Mouse (Mus musculus) testis, adult 2 months (tissue): ENCODE measurements around the gene Xpo6. TPM values are rescaled to one million over a fixed set of nuclear protein-coding genes. Genes with fewer than 3 reads are reported as not detected.

Experiments used
- H3K27ac ChIP-seq: fragments of 200-500 bp; 2 replicates; pipeline ENCODE4 v1.5.1; 2012; ENCODE audit warnings: low read depth, low read length; ENCODE audit not compliant: control insufficient read depth, insufficient read depth
- H3K27me3 ChIP-seq: fragments of 200-500 bp; 2 replicates; pipeline ENCODE4 v1.6.1; 2012; ENCODE audit warnings: mild to moderate bottlenecking, low read length, moderate library complexity; ENCODE audit not compliant: control insufficient read depth, insufficient read depth
- H3K36me3 ChIP-seq: fragments of 200-500 bp; 2 replicates; pipeline ENCODE4 v1.6.1; 2012; ENCODE audit warnings: mild to moderate bottlenecking, low read length; ENCODE audit not compliant: control insufficient read depth, insufficient read depth
- H3K4me1 ChIP-seq: fragments of 200-500 bp; 2 replicates; pipeline ENCODE4 v1.6.1; 2012; ENCODE audit warnings: low read length; ENCODE audit not compliant: control insufficient read depth, insufficient read depth
- H3K4me3 ChIP-seq: fragments of 200-500 bp; 2 replicates; pipeline ENCODE4 v1.5.1; 2012; ENCODE audit warnings: low read depth, mild to moderate bottlenecking, low read length, moderate library complexity, mixed read lengths; ENCODE audit not compliant: control insufficient read depth
- CTCF ChIP-seq: fragments of 200-500 bp; IDR thresholded peaks from 2 replicates; pipeline ENCODE4 v1.5.1; 2012; ENCODE audit warnings: low read depth, mild to moderate bottlenecking, inconsistent platforms, low read length, moderate library complexity; ENCODE audit not compliant: control insufficient read depth, insufficient read depth, insufficient replicate concordance
- POLR2A ChIP-seq: fragments of 200-500 bp; IDR thresholded peaks from 2 replicates; pipeline ENCODE4 v1.6.1; 2012; ENCODE audit warnings: low read depth, mild to moderate bottlenecking, inconsistent platforms, low read length, moderate library complexity; ENCODE audit not compliant: control insufficient read depth
- polyA plus RNA-seq: library from polyadenylated mRNA; depleted of rRNA; stranded (reverse); fragments of >200 nt; gene quantifications from 2 replicates; pipeline ENCODE4 v1.2.3, GENCODE M21; 2012

Xpo6 gene
- polyA plus RNA-seq, 1 experiment, result 695 TPM

- Histone ChIP-seq H3K4me1 (no peaks in the 10 kb centered on the region), H3K27ac (no peak overlapping the region; the same call in 1 of the 2 replicates), H3K27me3 (no peaks in the 10 kb centered on the region), H3K36me3 (no peaks in the 10 kb centered on the region), H3K4me3 (peak overlapping the region; percentile 60)
- TF ChIP-seq CTCF (no peak), POLR2A (no peak)
Measured at GRCm38 (mm10) chr7:126093162-126093561, 107.1 kb downstream of the Xpo6 start.

DNA sequence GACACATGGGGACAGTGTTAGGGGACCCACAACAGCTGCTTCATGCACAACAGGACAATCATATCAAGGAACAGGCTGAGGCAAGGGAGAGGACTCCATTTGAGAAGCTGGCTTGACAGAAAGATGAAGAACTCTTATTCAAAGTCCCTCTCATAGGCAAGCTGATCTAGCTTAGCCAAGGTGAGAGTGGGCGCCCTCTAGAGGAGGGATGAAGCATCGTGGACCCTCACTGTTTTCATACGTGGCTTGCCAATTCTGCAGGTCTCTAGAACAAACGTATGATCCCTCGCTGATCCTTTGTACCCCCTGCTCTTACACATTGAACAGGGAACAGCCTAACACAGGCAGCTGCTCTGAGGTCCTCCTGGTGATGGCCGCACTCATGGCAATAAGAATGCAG is 110.5 kb downstream of the Xpo6 start:
- H3K27me3 ChIP-seq, result no peaks in the 10 kb centered on the region
- H3K27ac ChIP-seq, result no peak overlapping the region
- no peak overlapping the region for H3K4me3 ChIP-seq
- TF ChIP-seq POLR2A (no peak), CTCF (peak; percentile 72; the same call in 1 of the 2 replicates)
- no peaks in the 10 kb centered on the region for H3K4me1 ChIP-seq
- no peaks in the 10 kb centered on the region for H3K36me3 ChIP-seq

DNA sequence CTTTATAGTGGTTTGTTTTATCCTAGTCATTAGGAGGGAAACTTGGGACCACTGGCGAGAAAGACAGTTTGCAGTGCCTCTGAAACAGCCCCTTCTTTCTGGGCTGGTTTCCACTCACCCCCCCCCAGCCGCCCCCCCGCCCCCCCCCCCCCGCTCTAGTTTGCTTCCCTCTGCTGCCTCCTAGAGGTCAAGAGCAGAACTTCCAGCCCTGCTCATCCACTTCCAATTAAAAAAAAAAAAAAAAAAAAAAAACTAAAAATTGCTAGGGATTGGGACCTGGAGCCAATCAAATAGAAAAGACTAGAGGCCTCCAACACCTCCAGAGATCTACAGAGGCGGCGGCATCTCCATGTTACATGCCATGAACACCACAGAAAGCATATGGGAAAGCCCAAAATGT is 112.1 kb downstream of the Xpo6 start:
- Histone ChIP-seq H3K4me3 (no peak overlapping the region), H3K27ac (no peak overlapping the region), H3K27me3 (no peaks in the 10 kb centered on the region), H3K36me3 (no peaks in the 10 kb centered on the region), H3K4me1 (no peaks in the 10 kb centered on the region)
- no peak for TF ChIP-seq CTCF
- TF ChIP-seq POLR2A, result no peak

DNA sequence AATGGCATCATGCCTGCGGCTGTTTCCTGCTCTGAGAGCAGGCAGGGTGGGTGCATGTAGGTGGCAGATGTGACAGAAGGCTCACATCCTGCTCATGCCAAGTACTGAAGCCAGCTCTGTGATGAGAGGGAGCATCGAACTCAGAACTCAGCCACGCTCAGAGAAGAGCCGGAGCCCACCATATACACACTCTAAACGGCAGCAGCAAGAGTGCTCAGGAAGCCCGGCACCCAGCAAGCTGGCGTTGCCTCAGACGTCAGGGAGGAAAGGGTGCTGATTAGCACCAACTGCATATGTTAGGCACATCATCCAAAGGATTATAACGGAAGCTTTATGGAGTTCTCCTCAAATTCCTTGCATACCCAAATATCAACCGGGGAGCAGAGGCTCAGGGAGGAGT is 112.7 kb downstream of the Xpo6 start:
- Histone ChIP-seq H3K4me3 (no peak overlapping the region), H3K36me3 (no peaks in the 10 kb centered on the region), H3K4me1 (no peaks in the 10 kb centered on the region; the same call in 1 of the 2 replicates), H3K27me3 (no peaks in the 10 kb centered on the region), H3K27ac (no peak overlapping the region)
- TF ChIP-seq CTCF (no peak), POLR2A (no peak)

GRCm38 (mm10) chr7:126086321-126086741 is 114.0 kb downstream of the Xpo6 start:
- TF ChIP-seq CTCF (no peak), POLR2A (no peak)
- H3K36me3 ChIP-seq, result no peaks in the 10 kb centered on the region
- no peak overlapping the region for H3K27ac ChIP-seq
- peaks cover 6% of the 10 kb centered on the region for H3K4me1 ChIP-seq
- H3K4me3 ChIP-seq, result no peak overlapping the region
- H3K27me3 ChIP-seq, result no peaks in the 10 kb centered on the region

- no peak for TF ChIP-seq CTCF
- TF ChIP-seq POLR2A, result no peak
- Histone ChIP-seq H3K36me3 (no peaks in the 10 kb centered on the region), H3K27me3 (no peaks in the 10 kb centered on the region), H3K4me3 (no peak overlapping the region), H3K4me1 (peaks cover 6% of the 10 kb centered on the region), H3K27ac (no peak overlapping the region)
Measured at GRCm38 (mm10) chr7:126085154-126085553, 115.1 kb downstream of the Xpo6 start.

GRCm38 (mm10) chr7:126083980-126084348 is 116.3 kb downstream of the Xpo6 start:
- no peak overlapping the region for H3K27ac ChIP-seq
- no peaks in the 10 kb centered on the region for H3K27me3 ChIP-seq
- peaks cover 6% of the 10 kb centered on the region for H3K4me1 ChIP-seq
- H3K36me3 ChIP-seq, result no peaks in the 10 kb centered on the region
- TF ChIP-seq CTCF (no peak), POLR2A (no peak)
- no peak overlapping the region for H3K4me3 ChIP-seq

- no peaks in the 10 kb centered on the region for H3K36me3 ChIP-seq
- no peak overlapping the region for H3K27ac ChIP-seq
- H3K4me1 ChIP-seq, result peaks cover 6% of the 10 kb centered on the region
- no peak overlapping the region for H3K4me3 ChIP-seq
- TF ChIP-seq POLR2A (no peak), CTCF (no peak)
- H3K27me3 ChIP-seq, result no peaks in the 10 kb centered on the region
Measured at GRCm38 (mm10) chr7:126083341-126083979, 116.8 kb downstream of the Xpo6 start.
